Mouse (Mus musculus) ovary, adult 18-20 months (tissue): ENCODE results near the gene Vmn2r90.
"Not testable (repeated sequence)": the region's sequence is repeated elsewhere in the genome, so short reads cannot be mapped to it uniquely, and the experiment has no call there.

Experiments
- DNase-seq: peaks from one replicate; pipeline ENCODE4 v3.0.0; 2022; ENCODE audit warnings: low spot score, mixed read lengths

The Vmn2r90 gene

GRCm38 (mm10) chr17:17703447-17703846 is at the start of gene Vmn2r90:
TSS of gene Vmn2r90 (plus strand) at chr17:17703747.
- DNase-seq: no peak

DNA sequence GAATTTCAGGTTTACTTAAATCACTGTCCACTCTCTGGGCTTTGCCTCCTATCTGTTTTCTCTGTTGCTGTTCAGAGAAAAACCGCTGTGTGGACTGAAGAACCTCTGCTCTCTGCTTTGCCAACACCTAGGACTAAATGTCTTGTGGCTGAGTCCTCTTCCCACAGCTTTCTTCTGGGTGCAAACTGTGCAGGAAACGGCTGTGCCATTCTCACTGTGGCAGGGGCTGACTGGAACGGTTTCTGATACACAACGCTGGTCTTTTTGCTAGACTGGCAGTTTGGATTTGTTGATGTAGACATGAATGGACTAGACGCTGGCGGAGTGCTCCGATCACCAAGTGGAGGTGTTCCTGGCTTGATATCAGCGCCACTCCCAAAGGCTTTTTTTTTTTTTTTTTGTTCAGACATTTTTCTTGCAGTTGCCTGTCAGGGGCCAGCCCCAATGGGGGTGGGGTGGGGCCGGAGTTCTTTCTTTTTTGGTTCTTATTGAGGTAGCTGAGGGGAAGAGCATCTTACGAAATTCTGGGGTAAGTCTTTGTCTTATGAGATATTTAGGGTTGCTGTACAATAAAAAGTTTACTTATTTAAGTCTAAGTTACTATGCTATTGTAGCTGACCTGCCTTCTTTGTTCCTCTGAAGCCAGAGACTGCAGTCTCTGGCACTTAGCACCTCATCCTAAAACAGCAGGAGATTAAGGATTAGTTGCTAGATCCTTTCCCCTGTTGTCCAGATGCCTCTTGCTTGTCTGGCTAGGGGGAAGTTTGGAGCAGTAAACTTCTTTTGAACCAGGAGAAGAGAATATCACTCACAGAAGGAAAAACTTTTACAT is 48.3 kb upstream of the Vmn2r90 start:
- no peak for DNase-seq

- DNase-seq: no peak
These were observed 47.7 kb upstream of the Vmn2r90 start for GRCm38 (mm10) chr17:17655829-17656176.

DNA sequence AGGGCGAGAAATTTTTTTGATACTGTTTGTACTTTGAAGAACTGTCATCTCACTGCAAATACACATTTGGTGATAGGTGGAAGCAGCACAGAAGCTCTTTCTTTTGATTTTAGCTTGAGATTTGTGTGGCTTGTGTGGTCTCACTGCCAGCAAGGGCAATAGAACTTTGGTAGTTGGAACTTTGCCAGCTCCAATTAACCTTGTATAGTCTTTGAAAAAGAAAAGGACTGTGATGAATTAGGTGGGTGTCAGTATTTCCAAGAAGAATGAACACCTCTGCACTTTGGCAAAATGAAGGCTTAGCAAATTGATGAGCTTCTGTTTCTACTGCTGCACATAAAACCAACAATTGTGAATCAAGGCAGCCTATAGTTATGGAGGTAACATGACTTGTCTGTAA is 24.8 kb upstream of the Vmn2r90 start:
- DNase-seq: no peak

GRCm38 (mm10) chr17:17690659-17691058 is 12.9 kb upstream of the Vmn2r90 start:
- no peak for DNase-seq

GRCm38 (mm10) chr17:17732396-17732795 is 28.8 kb downstream of the Vmn2r90 start:
- not testable (repeated sequence) for DNase-seq

GRCm38 (mm10) chr17:17738635-17739034 is 35.1 kb downstream of the Vmn2r90 start:
- DNase-seq: no peak

DNA sequence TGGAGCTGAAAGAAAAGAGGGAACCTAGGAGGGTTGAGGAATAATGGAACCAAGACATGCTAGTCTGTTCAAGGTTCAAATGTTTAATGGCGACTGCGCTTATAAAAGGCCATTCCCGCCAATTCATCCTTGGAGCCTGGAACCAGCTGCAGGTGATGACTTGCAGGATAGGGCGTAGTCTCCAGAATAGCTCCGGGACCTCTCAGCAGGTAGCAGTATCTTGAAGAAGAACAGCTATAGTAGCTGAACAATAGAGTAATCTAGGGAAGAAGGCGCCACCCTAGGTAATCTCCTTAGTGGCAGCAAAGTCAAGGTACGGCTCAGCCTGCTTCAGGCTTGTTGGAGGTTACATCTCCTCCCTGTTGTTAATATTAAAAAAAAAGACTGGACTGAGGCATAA is 35.8 kb downstream of the Vmn2r90 start:
- not testable (repeated sequence) for DNase-seq

DNA sequence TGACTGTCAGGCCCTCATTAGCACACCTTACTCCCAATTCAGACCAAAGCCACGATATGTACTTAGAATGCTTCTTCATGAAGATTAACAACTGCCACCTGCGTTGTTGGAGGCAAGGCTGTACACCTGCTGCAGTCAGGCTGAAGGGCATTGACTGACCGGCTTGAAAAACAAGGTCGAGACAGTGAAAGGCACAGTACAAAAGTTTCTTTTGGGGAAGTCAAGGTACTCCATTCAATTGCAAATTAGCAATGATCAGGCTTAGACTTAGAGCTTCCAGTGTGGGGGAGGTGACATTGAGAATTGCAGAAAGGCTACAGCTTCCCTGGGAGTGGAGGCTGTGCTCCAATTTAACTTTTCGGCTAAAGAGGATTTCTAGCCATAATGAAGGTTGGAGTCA is 36.4 kb downstream of the Vmn2r90 start:
- not testable (repeated sequence) for DNase-seq

GRCm38 (mm10) chr17:17741516-17741915 is 38.0 kb downstream of the Vmn2r90 start:
- DNase-seq: not testable (repeated sequence)

GRCm38 (mm10) chr17:17749371-17749770 is 45.8 kb downstream of the Vmn2r90 start:
- not testable (repeated sequence) for DNase-seq

GRCm38 (mm10) chr17:17762614-17763293 is 59.2 kb downstream of the Vmn2r90 start:
- DNase-seq: no peak

DNA sequence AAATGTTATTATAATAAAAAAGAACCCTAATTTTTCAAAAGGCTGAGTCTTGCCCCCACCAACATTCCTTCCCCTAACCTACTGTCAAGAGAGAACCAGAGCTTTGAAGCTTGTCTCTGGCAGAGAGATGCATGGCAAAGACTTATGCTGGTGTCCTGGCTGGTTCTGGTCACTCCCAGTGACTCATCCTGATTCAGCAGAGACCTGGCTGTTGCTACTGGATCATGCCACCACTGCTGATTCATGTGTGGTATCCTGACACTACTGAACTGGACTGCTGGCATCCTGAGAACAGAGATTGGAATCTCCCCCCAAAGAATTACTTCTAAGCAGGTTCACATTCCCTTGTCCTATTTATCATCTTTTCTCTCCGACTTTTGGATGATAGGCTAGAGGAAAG is 60.7 kb downstream of the Vmn2r90 start:
- DNase-seq: no peak

- no peak for DNase-seq
These were observed 62.9 kb downstream of the Vmn2r90 start for GRCm38 (mm10) chr17:17766481-17766880.
